Mouse (Mus musculus) stomach, postnatal 0 days (tissue): ENCODE results near the gene Fndc7. TPM values are rescaled to one million over a fixed set of nuclear protein-coding genes. Genes with fewer than 3 reads are reported as not detected.
A peak's percentile ranks its signal among the peaks of the same experiment; 100 is the strongest.

Source experiments
- ATAC-seq: fragments of 200-750 bp; cut with Nextera tagmentation; 2 replicates; pipeline ENCODE4 v1.8.0; 2017; ENCODE audit not compliant: low FRiP score, low TSS enrichment
- DNase-seq: peaks from one replicate; pipeline ENCODE4 v3.0.0-alpha.2; 2016; ENCODE audit warnings: low spot score
- H3K27ac ChIP-seq: fragments of 300-500 bp; sonication (generic); replicated peaks from 2 replicates; pipeline ENCODE4 v1.5.1; 2014; ENCODE audit warnings: mild to moderate bottlenecking, control low read depth
- H3K27me3 ChIP-seq: fragments of 300-500 bp; sonication (generic); 2 replicates; pipeline ENCODE4 v1.6.1; 2014; ENCODE audit warnings: low read length; ENCODE audit not compliant: control insufficient read depth, insufficient read depth
- H3K36me3 ChIP-seq: fragments of 300-500 bp; sonication (generic); 2 replicates; pipeline ENCODE4 v1.6.1; 2014; ENCODE audit warnings: low read length, mixed read lengths; ENCODE audit not compliant: control insufficient read depth, insufficient read depth
- H3K4me1 ChIP-seq: fragments of 300-500 bp; sonication (generic); replicated peaks from 2 replicates; pipeline ENCODE4 v1.6.1; 2014; ENCODE audit warnings: antibody characterized with exemption; ENCODE audit not compliant: control insufficient read depth, insufficient read depth
- H3K4me2 ChIP-seq: fragments of 300-500 bp; sonication (generic); replicated peaks from 2 replicates; pipeline ENCODE4 v1.6.1; 2014; ENCODE audit warnings: low read depth, mild to moderate bottlenecking, control low read depth, moderate library complexity
- H3K4me3 ChIP-seq: fragments of 300-500 bp; sonication (generic); 2 replicates; pipeline ENCODE4 v1.5.1; 2014; ENCODE audit warnings: low read depth, low read length, control low read depth
- H3K9ac ChIP-seq: fragments of 300-500 bp; sonication (generic); 2 replicates; pipeline ENCODE4 v1.6.1; 2014; ENCODE audit warnings: mild to moderate bottlenecking, low read length, control low read depth, mixed read lengths
- H3K9me3 ChIP-seq: fragments of 300-500 bp; sonication (generic); 2 replicates; pipeline ENCODE4 v1.6.1; 2016; ENCODE audit warnings: low read length; ENCODE audit not compliant: control insufficient read depth
- CTCF ChIP-seq: IDR thresholded peaks from 2 replicates; pipeline ENCODE4 v1.5.1; 2016; ENCODE audit warnings: antibody characterized with exemption, low read depth, mild to moderate bottlenecking, moderate library complexity
- EP300 ChIP-seq: optimal IDR thresholded peaks from 2 replicates; pipeline ENCODE3; 2016; ENCODE audit warnings: antibody characterized with exemption
- WGBS: fragments of 180-500 bp; shearing (Covaris S2); extraction: QIAGEN DNeasy Blood & Tissue Kit; methylation state at CpG from one replicate; pipeline ENCODE4 v1.1.7; 2014; 5-methylcytosine and 5-hydroxymethylcytosine counted together
- polyA plus RNA-seq: library from polyadenylated mRNA; unstranded; fragments of >200 nt; fragmentation: Nextera tagmentation; extraction: Ambion mirVana; gene quantifications from 2 replicates; pipeline ENCODE4 v1.2.1, GENCODE M21; 2015

Fndc7 gene
- polyA plus RNA-seq, 1 experiment from 2014 or later = 0.28 TPM

DNA sequence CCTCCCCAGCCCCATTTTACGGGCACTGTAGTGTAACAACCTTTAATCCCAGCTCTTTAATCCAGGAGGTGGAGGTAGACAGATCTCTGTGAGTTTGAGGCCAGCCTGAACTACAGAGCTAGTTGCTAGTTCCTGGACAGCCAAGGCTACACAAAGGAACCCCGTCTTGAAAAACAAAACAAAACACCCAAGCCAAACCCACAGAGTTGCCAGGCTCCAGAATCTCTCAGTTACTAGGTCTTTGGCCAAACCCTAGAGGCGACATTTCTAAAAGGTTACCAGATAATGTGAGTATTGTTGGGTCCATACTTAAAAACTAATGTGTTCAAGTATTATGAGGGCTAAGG lies 32.7 kb downstream of the Fndc7 start:
- Histone ChIP-seq H3K4me3 (no peak overlapping the region), H3K27ac (no peak overlapping the region), H3K9me3 (no peaks in the 10 kb centered on the region), H3K4me1 (no peaks in the 10 kb centered on the region), H3K27me3 (no peaks in the 10 kb centered on the region), H3K9ac (no peak overlapping the region), H3K4me2 (no peak overlapping the region), H3K36me3 (no peaks in the 10 kb centered on the region)
- 57% methylated on average over 3 of the region's 3 CpGs for WGBS
- DNase-seq (no peak), ATAC-seq (no peak)
- TF ChIP-seq CTCF (no peak), EP300 (no peak)

DNA sequence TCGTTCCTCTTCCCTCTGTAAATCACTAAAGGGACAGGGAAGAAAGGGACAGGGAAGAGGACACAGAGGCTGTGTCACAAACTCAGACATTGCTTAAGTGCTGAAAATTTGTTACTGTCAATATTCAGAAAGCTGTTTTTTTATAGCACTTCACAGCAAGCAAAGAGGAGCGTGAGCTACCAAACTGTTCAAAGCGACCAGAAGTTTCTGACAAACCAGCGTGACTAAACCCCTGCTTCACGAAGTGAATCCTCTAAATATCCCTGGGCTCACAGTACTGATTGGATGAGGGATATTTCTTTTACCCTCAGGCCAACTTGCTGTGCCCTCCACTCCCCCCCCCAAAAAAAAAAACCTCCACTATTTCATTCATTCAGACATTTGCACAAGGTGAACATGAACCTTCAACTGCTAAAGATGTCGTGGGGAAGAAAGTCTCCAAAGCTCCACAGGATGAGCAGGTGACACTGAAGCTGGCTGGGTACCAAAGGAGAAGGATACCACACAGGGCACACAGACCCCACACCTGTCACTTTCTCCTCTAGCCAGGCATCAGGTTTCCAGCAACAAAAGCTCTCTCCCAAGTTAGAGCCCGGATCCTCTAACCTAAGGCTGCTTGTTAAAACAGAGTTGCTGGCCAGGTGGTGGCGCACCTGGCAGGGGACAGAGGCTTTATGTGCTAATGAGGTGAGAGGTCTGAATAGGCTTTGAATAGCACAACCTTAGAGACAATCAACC lies 33.3 kb downstream of the Fndc7 start:
- Histone ChIP-seq H3K27ac (peak overlapping the region; percentile 53; the same call in 1 of the 2 replicates), H3K36me3 (no peaks in the 10 kb centered on the region), H3K27me3 (no peaks in the 10 kb centered on the region), H3K4me2 (no peak overlapping the region), H3K4me1 (no peaks in the 10 kb centered on the region), H3K9me3 (no peaks in the 10 kb centered on the region), H3K9ac (no peak overlapping the region), H3K4me3 (no peak overlapping the region)
- WGBS = 60% methylated on average over 8 of the region's 8 CpGs
- TF ChIP-seq CTCF (peak; percentile 73), EP300 (no peak)
- DNase-seq (peak; percentile 57), ATAC-seq (no peak)

DNA sequence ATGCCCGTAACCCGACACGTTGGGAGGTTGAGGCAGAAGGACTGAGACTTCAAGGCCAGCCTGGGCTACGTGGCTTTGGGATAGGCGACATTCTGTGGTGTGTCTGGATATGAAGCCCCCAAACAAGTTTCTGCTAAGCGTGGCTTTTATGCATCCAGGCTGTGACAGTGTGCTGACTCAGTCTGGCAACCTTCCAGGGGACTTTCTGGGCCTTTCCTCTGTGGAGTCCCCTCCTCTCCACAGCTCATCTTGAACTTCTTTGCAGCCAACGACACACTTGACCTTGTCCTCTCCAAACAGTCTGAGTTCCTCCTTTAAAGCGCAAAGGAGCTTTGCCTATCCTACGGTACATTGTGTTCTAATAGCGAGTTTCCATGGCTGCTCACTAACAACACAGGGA lies 33.9 kb downstream of the Fndc7 start:
- H3K9ac ChIP-seq = no peak overlapping the region
- H3K4me3 ChIP-seq = no peak overlapping the region
- ATAC-seq (peak; percentile 36), DNase-seq (peak; percentile 28)
- no peaks in the 10 kb centered on the region for H3K36me3 ChIP-seq
- H3K27ac ChIP-seq = peak overlapping the region; percentile 53
- H3K4me2 ChIP-seq = no peak overlapping the region
- no peak for TF ChIP-seq EP300
- no peak for TF ChIP-seq CTCF
- H3K27me3 ChIP-seq = no peaks in the 10 kb centered on the region
- 50% methylated on average over 10 of the region's 10 CpGs for WGBS
- H3K4me1 ChIP-seq = no peaks in the 10 kb centered on the region
- H3K9me3 ChIP-seq = no peaks in the 10 kb centered on the region

DNA sequence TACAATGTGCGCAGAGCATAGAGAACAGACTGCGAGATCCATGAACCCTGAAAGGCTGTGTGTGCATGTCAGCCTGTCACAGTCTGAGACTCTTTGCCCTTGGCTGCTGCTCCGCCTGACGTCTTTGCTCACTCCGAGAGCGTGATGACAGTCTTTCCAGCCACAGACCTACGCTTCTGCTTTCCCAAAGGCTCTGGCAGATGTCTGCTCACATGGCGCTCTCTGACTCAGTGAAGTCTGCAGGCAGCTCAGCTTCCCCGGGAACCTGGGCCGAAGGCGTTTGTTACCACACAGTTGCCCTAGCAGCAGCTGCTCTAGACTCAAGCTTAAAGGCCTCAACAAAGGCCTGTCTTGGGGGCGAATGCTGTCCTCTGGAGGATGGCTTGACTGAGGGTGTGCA lies 34.4 kb downstream of the Fndc7 start:
- Histone ChIP-seq H3K36me3 (no peaks in the 10 kb centered on the region), H3K4me3 (no peak overlapping the region), H3K27ac (peak overlapping the region; percentile 53), H3K27me3 (no peaks in the 10 kb centered on the region), H3K9me3 (no peaks in the 10 kb centered on the region), H3K4me2 (no peak overlapping the region), H3K9ac (no peak overlapping the region), H3K4me1 (no peaks in the 10 kb centered on the region)
- DNase-seq = peak; percentile 16
- ATAC-seq = peak; percentile 43; the same call in 1 of the 2 replicates
- TF ChIP-seq EP300 = no peak
- no peak for TF ChIP-seq CTCF
- 53% methylated on average over 12 of the region's 12 CpGs for WGBS

DNA sequence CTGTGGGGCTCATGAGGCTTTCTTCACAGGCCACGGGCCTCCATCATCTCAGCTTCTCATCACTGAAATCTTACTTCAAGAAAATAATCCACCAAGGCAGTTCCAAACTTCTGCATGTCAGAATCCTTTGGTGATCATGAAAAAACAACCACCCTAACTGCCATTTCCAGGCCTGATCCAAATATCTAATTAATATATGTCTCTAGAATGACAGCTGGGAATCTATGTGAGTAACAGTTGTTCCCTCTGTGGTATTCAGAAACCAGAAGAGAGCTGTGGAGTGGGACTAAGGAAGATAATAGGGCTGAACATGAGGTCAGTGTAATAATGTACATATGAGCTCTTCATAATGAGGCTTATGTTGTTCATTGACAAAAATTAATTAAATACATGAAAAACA lies 36.5 kb downstream of the Fndc7 start:
- WGBS = 89% methylated on average over 1 of the region's 1 CpGs

DNA sequence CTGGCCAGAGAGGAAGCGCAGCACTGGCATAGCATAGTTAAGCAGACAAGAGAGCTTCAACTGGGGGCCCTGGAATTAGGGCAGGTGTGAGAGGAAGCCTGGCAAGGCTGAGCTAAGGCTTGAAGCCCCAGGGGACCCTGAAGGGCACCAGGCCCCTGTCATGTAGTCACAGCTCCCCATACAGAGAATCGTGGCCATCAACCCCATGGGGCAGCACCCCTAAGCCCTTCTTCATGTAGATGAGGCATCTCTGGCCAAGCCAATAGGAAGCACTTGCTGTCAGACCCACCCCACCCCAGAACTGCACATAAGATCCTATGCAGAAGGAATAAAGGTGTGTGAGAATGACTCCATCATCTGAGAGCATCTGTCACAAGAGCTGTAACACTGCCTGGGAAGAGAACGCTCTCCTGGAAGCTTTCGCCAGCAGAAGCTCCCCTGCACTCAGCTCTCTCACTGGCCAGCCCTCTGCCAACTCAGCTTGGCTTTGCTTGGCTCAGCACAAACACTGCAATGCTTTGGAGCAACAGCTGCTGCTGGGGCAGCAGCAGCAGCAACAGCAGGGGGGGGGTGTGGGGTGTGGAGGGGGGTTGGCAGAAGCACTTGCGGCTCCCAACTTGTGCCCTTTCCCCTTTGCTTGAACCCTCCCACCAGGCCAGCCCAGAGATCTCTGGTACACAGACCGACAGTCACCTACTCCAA lies 37.7 kb downstream of the Fndc7 start:
- Histone ChIP-seq H3K4me2 (no peak overlapping the region), H3K9ac (no peak overlapping the region; the same call in 1 of the 2 replicates), H3K4me1 (no peaks in the 10 kb centered on the region), H3K27me3 (no peaks in the 10 kb centered on the region), H3K4me3 (no peak overlapping the region), H3K36me3 (no peaks in the 10 kb centered on the region), H3K27ac (no peak overlapping the region), H3K9me3 (no peaks in the 10 kb centered on the region)
- 67% methylated on average over 6 of the region's 6 CpGs for WGBS
- ATAC-seq (no peak; the same call in 1 of the 2 replicates), DNase-seq (peak; percentile 16)
- no peak for TF ChIP-seq CTCF
- no peak for TF ChIP-seq EP300

More for the DNA sequence above, 36.5 kb downstream of the Fndc7 start:
- no peak for ATAC-seq
- Histone ChIP-seq H3K4me1 (no peaks in the 10 kb centered on the region), H3K9me3 (no peaks in the 10 kb centered on the region), H3K4me3 (no peak overlapping the region), H3K36me3 (no peaks in the 10 kb centered on the region), H3K27ac (no peak overlapping the region), H3K27me3 (no peaks in the 10 kb centered on the region), H3K4me2 (no peak overlapping the region), H3K9ac (no peak overlapping the region)
- TF ChIP-seq EP300 = no peak
- TF ChIP-seq CTCF = no peak
- DNase-seq = no peak
